Mouse (Mus musculus) thymus, postnatal 14 days (tissue): Measurements from ENCODE around the gene Ube4b.

Source experiments
- DNase-seq: peaks from one replicate; pipeline ENCODE4 v3.0.0; 2021

Ube4b gene

GRCm38 (mm10) chr4:149302136-149302535, 124.4 kb downstream of the Ube4b start:
- no peak for DNase-seq

GRCm38 (mm10) chr4:149296501-149296900, 130.0 kb downstream of the Ube4b start:
- DNase-seq, result no peak

GRCm38 (mm10) chr4:149292984-149293383, 133.6 kb downstream of the Ube4b start:
- no peak for DNase-seq

- DNase-seq, result no peak
These were observed 135.5 kb downstream of the Ube4b start for GRCm38 (mm10) chr4:149291061-149291460.

DNA sequence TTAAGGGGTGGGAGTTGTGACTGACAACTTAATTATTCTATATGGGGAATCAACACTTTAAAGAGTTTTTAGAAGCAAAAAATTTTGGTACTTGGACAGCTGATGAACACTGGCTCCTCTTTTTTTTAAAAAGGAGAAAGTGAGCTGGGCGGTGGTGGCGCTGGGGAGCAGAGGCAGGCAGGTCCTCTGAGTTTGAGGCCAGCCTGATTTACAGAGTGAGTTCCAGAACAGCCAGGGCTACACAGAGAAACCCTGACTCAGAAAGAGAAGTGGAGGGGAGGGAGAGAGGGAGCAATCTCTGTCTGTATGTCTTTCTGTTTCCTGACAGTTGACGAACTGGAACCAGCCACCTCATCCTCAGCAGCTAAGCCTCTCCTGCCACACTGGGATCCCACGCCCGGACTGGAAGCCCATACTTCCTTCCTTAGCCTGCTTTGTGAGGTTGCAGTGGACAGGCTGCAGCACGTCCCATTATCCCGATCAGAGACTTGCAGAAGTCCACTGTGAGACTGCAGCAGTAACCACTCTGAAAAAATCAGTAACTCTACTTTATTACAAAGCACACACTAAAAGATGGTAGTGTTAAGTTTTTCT, 136.3 kb downstream of the Ube4b start:
- no peak for DNase-seq

GRCm38 (mm10) chr4:149286287-149287137, 140.0 kb downstream of the Ube4b start:
- no peak for DNase-seq

GRCm38 (mm10) chr4:149285691-149286090, 140.9 kb downstream of the Ube4b start:
- DNase-seq, result no peak

DNA sequence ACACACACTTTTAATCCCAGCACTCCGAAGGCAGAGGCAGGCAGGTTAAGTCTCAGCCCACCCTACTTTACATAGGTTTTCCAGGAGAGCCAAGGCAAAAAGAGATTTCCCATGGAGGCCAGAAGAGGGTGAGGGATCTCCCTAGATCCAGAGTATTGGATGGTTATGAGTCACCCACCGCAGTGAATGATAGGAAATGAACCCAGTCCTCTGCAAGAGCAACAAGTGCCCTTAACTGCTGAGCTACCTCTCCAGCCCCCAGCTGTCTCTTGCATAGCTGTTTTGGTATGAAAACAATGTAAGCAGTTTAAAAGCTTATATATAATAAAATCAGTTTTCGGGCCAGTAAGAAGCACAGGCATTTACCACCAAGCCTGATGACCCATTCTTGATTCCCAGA, 143.5 kb downstream of the Ube4b start:
- DNase-seq, result no peak

DNA sequence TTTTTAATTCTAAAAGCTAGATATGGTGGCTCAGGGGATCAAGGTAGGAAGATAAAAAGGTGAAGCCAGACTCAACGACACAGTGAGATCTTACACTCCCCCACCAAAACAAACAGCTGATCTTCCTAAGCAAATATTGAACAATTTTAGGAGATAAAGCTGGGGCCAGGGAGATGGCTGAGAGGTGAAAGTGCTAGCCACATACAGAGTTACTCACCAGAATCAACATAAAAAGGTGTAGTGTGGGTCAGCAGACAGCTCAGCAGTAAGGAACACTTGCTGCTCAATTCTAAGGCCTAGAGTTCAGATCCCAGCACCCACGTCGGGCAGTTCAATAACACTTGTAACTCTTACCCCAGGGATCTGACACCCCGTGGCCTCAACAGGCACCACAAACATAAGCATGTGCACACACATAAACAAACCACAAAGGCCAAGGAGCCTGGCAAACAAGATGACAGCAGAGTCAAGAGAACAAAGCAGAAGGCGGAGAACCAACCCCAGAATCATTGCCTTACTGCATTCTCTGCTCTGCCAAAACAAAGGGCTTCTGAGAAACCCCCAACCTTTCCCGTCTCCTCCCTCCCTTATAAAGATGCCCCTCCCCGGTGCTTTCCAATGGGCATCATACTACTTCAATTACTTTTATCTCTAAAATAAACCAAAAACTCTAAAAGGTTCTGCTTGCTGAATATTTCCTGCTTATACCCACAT, 144.4 kb downstream of the Ube4b start:
- DNase-seq, result no peak
